Mouse (Mus musculus): Measurements from ENCODE around the gene Itgb1bp1.

DNA sequence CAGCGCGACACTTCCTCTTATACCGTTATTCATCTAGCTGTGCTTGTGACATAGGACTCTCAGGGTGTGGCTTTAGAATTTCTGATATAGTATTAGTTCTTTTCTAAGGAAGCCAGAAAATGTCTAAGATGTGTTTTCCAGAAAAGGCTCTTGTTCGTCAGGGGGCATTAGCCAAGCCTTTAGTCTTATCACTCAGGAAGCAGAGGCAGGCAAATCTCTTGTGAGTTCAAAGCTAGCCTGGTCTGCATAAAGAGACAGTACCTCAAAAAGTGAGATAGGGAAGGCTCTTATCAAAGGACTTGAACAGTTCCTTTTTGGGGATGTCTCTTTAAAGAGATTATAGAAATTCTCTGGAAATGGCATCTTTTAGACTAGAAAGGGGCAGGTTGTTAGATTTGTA, 57.4 kb downstream of the Itgb1bp1 start:
- TF ChIP-seq CTCF (IDR thresholded peaks at IDR 0.05; ENCODE audit: low read depth, low read length) (no peak), POLR2AphosphoS5 (IDR thresholded peaks at IDR 0.05; ENCODE audit: insufficient replicate concordance, low read depth, low read length) (no peak), GATA1 (IDR thresholded peaks at IDR 0.05; ENCODE audit: borderline replicate concordance, low read length) (no peak)
